Mouse (Mus musculus) MEL-GATA-1-ER (cell line): ENCODE measurements around the gene Enox1.

Experiments
- DNase-seq: peaks from one replicate; pipeline ENCODE4 v3.0.0-alpha.2; 2012; ENCODE audit warnings: low read depth; ENCODE audit errors: extremely low read depth

The Enox1 gene

GRCm38 (mm10) chr14:77195314-77196020 is 38.9 kb downstream of the Enox1 start:
- no peak for DNase-seq

DNA sequence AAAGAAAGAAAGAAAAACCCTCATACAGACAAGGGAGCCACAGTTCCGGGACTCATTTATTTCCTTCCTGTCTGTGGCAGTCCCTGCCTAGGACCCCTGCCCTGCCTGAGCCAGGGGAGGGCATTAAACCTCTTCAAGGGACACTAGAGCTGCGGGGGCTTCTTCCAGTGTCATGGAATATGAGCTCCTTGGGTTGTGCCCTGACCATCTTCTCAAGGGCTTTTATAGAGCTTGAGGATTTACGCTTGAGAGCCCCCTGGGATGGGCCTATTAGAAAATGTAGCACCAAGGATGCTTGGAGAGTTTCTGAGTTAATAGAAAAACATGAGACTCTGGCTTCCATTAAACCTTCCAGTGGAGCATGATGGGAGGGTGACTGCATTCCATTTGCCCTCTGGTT is 39.7 kb downstream of the Enox1 start:
- DNase-seq = no peak

GRCm38 (mm10) chr14:77197414-77197915 is 40.9 kb downstream of the Enox1 start:
- DNase-seq = no peak

- DNase-seq = no peak
Observed at GRCm38 (mm10) chr14:77210889-77211288, 54.3 kb downstream of the Enox1 start.

GRCm38 (mm10) chr14:77213210-77213609 is 56.6 kb downstream of the Enox1 start:
- DNase-seq = no peak

DNA sequence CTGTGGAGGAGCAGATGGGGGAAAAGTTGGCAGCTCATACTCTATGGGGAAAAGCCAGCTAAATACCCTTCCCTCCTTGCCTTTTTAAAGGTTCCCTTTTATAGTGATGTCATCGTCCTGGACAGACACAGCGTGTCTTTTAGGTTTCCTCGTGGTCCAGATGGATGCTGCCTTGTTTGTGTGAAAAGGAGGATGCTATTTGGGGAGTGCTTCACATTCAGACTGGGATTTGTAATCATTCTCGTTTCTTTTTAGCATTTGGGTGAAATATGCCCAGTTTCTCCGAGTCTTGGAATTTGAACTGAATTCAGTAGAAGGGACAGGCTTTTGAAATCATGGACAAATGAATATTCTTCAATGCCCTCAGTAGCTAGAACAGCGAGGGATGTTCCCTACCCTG is 58.3 kb downstream of the Enox1 start:
- DNase-seq = no peak

DNA sequence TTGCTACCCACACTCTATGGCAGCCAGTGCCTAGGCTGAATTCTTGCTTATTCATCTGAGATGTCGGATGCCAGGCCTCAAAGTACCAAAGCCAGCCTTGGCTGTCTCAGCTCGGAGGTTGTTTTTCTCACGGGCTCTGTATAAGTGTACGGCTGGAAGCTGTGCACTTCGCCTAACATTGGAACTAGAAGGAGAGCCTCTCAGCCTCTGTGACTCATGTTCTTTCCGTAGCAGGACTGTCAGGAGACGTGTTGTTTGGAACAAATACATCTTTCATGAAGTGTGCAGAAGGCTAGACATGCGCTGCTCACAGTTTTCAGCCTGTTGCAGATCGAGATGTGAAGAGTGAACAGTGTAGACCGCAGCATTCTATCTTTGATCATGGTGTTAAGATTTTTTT is 68.8 kb downstream of the Enox1 start:
- no peak for DNase-seq

DNA sequence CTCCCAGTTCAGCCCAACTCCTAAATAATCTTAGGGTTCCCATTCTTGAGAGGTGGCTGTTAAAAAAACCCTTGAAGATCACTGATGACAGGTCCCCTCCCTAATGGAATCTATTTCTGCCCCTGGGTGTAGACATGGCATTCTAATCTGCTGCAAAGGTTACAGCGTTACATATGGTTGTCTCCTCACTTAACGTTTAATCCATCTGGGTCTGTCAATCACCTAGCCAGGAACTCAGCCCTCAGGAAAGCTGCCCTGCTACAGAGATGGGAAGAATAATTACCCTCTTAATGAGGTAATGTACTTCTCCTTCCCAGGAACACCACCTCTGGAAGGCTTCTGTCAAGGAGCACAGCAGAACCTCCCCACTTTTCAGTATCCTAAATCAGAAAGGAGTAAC is 82.2 kb downstream of the Enox1 start:
- DNase-seq = no peak

DNA sequence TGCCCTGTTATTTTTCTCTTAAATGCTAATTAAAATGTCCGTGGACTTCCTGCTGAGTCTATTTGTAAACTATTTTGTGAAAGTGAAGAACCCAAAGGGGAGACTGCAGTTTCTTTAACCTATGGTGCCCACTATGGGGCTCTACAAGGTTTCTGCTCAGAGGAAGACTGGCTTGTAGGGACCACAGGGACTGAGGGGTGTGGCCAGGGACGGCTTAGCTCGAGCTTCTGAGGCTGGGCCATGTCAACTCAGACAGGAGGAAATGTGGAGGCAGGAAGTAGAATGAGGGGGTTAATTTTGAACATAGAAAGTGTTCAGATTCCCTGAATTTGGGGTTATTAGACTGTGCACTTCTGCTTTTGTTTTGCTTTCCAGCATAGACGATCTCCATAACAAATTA is 82.8 kb downstream of the Enox1 start:
- no peak for DNase-seq

DNA sequence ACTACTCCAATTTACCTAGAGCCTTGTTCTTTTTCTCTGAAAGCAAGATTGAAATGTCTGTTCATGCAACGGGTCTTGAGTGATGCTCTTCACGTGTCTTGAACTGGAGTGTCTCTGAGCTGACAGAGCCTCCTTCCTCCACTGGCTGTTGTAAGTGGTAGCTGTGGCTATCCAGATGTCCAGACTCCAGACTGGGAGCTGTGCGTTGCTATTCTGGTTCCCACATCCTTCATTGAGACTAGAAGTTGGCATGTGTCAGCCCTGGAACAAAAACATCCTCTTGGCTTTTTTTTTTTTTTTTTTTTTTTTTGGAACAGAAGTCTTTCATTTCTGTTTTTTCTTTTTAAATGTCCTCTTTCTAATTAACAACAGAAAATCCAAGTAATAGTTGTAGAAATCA is 90.4 kb downstream of the Enox1 start:
- no peak for DNase-seq

DNA sequence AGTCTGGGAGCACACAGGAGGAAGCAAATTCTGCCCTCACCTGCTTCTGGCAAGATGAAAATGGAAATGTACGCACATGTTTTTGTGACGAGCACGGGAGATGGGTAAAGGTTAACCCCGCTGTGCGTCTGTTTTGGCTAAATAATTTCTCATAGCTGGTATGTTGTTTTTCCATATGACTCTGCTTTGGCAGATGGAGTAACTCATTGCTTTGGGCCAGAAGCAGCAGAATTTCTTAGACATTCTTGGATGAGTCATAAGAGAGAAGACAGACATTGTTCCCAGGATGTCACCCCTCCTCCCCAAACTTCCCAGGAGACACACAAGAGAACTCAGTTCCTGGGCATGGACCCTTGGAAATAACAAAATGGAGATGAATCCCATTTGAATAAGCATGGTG is 91.9 kb downstream of the Enox1 start:
- no peak for DNase-seq

DNA sequence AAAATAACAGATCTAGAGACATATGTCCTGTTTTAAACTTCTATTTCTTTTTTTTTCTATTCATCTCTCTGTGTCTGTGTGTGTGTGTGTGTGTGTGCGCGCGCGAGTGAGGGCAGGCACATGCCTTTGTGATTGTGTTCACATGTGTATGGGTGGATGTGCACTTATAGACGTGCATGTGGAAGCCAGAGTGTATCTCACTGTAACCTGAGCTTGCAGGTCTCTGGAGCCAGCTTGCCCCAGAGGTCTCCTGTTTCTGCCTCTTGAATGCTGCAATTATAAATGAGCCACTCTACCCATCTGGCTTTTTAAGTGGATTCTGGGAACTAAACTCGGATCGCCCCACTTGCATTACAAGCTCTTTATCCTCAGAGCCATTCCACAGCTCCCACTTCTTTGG is 92.4 kb downstream of the Enox1 start:
- DNase-seq = no peak

DNA sequence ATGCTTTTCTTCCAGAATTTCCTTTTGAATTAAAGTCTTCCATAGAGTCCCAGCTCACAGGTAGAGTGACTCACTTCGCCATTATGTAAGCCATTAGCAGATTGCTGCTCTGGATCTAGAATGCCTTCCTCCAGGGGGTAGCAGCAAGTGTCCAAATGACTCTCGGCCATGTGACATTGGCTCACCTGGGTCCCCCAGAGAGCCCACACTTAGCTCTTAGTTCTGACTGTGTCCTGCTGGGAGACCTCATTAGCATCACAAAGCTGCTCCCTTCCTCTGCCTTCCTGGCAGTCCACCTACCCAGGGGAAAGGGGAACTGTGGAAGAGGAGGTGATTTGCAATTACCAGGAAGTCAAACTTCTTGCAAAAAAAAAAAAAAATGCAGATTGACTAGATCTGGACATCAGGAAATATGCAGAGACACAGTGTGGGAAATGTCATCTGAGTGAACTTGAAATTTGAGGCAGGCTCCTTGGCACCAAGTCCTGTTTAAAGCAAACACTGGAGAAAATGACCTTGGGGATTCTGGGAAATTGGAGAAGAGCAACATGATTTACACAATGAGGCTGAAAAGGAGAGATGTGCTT is 94.2 kb downstream of the Enox1 start:
- DNase-seq = no peak

DNA sequence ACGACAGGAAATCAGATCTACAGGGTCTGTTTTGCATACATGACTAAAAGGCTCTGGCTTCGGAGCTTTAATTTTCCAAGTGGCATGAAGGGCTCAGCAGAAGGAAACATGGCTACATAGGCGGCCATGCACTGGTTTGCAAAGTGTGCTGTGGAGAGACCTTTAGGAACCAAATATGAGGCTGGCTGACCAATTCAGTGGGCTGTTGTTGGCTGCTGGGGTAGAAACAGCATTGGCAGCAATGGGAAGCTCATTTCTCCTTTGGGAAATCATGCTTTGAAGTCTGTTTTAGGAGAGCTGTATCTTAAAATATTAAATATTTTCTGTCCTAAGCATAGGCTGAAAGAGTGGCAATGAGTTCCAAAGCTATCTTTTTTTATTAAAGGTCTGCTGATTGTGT is 98.6 kb downstream of the Enox1 start:
- DNase-seq = no peak

DNA sequence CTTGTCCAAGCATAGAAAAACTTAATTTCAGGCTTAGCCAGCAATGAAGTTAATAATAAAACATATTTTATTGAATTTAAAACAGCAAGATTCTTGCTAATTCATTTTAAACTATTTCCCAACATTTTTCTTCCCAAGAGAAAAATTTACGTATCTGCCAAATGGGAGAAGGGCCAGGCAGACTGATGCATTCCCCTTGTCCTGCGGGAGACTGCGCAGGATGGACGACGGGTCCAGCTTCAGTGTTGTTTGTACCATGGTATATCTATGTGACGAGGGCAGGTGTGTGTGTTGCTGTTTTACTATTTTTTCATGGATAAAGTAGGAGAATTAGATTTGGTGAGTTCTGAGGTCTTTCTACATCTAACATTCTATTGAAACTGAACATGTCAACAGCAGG is 99.1 kb downstream of the Enox1 start:
- no peak for DNase-seq

GRCm38 (mm10) chr14:77256943-77257342 is 100.4 kb downstream of the Enox1 start:
- no peak for DNase-seq

DNA sequence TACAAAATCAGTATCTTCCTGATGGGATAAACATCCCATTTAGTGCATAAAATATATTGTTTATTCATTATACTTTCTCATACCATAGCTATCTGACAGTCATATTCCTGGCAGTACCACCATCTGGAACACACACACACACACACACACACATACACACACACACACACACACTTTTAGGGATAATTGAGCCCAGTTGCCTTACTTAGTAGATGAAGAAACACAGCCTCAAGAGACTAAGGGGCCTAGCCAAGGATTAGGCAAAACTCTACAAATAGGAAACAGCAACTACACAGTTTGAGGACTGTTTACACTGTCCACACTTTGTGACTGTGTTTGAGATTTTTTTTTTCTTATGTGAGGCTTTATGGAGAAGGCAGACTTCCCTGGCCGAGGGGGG is 100.9 kb downstream of the Enox1 start:
- DNase-seq = no peak

DNA sequence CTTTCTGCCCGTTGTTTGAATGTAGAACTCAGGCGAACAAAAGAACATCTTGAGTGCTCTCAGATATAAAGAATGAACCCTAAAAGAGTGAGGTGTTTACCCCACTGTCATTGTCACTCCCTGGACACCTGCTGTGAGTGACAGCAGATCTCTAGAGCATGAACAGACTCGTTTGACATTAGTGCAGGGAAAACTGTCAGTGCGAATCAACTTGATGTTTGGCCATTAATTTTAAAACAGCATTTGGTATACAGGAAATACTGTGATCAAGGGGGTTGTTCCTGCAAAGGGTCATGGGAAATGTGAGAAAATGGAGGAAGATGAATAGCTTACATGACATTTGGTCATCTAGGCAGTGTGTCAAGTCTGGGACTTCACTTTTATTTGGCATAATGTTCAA is 101.6 kb downstream of the Enox1 start:
- no peak for DNase-seq

DNA sequence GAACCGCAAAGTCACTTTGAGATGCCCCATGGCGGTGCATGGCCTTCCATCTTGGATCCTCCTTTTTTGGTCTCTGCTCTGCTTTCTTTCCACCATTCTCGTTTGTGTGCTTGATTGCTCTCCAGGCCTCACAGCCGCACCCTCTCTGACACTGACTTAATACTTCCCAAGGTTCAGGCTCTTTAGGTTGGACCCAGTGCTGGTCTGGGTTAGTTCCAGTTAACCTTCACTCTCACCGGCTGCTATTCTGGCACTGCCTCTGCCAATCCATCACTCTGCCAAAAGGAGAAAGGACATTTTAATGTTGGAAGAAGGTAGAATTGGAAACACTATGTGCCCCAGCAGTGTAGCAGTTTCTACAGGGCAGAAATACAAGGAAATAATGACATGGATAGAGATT is 103.1 kb downstream of the Enox1 start:
- no peak for DNase-seq

DNA sequence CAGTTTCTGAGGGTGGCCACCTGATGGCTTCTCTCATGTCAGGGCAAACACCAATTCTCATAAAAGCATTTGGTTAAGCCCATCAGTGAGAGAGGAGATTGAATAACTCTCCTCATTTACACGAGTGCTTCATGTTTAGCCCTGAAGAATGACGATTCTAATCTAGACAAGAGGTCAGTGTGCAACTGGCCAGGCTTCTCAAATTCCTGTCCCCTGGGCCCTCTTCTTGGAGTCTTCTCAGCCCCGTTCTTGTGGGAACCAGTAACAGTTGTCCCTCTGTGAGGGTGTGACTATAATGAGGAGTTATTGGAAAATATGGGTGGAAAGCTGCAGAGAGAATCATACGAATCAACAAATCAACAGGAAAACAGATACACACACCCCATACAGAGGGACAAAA is 103.5 kb downstream of the Enox1 start:
- no peak for DNase-seq

DNA sequence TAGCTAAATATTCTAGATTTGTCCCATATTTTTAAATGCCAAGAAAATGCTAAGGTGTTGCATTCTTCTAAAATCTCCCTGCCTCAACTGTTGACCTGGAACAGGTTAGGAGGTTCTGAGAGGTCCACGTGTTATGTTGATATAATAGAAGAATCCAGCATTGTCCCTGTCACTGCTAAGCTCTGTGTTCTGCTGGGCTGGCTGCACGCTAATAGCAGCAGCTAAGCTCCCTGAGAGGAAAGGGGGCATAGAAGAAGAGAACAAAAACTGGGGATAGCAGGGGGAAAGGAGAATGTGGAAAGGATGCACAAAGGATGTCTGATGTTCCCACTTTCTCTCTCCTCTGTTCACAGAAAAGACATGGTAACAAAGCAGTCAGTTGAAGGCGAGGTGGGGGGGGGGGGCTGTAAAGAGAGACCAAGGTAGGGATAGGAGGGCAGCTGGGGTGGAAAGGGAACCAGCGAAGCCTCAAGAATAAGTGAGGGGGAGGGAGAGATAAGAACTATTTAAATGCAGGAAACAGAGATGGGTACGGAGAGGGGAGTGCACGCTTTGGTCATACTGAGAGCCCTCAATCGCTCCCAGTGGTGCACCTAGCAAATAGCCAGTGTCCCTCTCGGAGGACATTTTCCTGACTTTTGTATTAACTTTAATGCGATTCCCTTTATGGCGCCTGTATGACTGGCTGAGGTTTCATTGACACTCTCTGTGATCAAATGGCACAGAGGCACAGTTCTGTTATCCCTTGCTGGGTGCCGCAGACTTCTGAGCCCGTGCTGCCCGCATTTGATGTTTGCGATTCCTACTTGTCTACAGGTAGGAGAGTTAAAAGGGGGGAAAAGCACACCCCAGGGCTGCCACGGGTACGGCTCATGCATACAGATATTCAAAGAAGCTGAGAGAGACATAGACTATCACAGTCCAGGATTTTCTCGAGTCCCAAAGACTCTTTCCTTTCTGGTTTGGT is 110.5 kb downstream of the Enox1 start:
- no peak for DNase-seq

DNA sequence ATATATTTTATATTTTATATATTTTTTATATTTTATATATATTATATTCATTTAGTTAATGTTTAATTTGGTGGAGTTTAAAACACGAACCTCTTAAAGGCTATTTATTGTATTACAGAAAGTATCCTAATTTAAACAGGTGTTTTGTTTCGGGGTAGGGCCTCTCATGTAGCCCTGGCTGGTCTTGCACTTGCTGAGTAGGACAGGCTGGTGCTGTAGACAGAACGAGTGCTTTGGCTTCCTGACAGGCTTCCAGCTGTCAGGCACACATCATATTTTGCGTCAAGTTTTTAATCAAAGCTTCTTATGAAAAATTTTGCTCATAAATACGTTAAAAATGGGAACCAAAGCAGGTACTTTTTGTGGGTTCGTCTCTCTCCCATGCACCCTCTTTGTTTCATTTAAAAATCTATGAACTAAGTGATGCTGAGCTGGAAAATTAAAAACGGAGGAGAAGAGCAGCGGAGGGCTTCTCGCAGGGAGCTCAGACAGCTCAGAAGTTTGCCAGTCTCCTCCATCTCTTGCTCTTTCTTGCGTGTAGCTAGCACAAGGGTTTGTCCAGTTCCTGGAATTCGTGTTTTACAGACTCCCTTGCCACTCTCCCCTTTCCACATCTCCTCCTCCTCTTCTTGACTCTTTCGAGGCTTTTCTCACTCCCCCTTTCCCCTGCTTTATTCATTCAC is 115.8 kb downstream of the Enox1 start:
- DNase-seq = no peak
